Comparison of ENCODE assay signal across 12 mouse cellular contexts in the genomic region with DNA sequence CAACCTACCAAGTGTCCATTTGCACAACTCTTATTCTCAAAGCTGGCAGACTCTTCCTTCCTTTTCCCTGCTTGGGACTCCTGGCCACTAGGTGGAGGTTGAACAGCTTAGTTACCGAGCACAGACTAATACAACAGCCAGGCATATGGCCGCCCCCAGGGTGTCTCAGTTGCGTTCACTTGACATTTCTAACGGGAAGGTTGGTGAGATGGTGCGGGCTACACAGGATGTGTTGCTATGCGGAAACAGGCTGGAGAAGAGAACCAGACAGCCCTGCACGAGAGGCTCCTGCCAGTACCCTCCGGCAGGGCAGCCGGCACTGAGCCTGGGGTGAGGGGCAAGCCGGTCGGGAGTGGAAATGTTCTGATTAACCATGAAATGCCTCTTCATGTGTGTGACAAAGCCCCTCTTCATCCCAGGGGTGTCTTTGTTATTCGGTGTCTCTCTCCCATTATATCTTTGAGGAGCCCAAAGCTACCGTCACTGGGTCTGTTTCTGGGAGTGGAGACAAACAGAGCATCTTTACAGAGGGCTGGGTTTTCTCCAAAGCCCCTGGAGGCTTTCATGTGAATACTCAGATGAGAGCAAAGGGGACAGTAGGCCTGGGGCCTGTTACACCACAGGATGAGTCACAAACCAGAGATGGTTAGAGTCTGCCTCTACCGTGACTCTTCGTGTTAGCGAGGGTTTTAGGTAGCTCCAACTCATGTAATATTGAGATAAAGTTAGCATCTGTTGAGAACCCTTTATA. TPM values are rescaled to one million over a fixed set of nuclear protein-coding genes. Genes with fewer than 3 reads are reported as not detected.
DNase-seq lines count a peak whose midpoint lies in the region; ATAC-seq and TF ChIP-seq lines count a peak whose summit lies in the region.
"Had no signal": no experiment of that assay in that cellular context is flagged by ENCODE, and none has a peak within 500 bp of the region (broad histone marks: within the 10 kb centered on the region; RNA-seq: fewer than 3 reads in every experiment).

No protein-coding gene starts in this region.

- H3K4me1 ChIP-seq in forebrain, embryonic 11.5 days (replicated peaks; ENCODE audit: control insufficient read depth, insufficient read depth, low read length) = no peaks in the 10 kb centered on the region
- H3K4me1 ChIP-seq in forebrain, embryonic 10.5 days = no peaks in the 10 kb centered on the region
- no peaks in the 10 kb centered on the region; the same call in 1 of the 2 replicates for H3K4me1 ChIP-seq in embryonic facial prominence, embryonic 10.5 days
- no peaks in the 10 kb centered on the region for H3K4me1 ChIP-seq in midbrain, embryonic 12.5 days
- no peaks in the 10 kb centered on the region for H3K4me1 ChIP-seq in liver, postnatal 0 days (ENCODE audit: insufficient read depth)
- H3K4me1 ChIP-seq: limb, embryonic 12.5 days; stomach, embryonic 15.5 days had no signal

- no peak overlapping the region for H3K27ac ChIP-seq in forebrain, embryonic 11.5 days (ENCODE audit: low read depth, low read length)
- no peak overlapping the region for H3K27ac ChIP-seq in forebrain, embryonic 10.5 days
- H3K27ac ChIP-seq in embryonic facial prominence, embryonic 10.5 days (replicated peaks) = 0 out of 2 replicates have a peak overlapping the region, but pooled peaks have one; percentile 6
- H3K27ac ChIP-seq in midbrain, embryonic 12.5 days (replicated peaks) = peak overlapping the region; percentile 46; the same call in 1 of the 2 replicates
- H3K27ac ChIP-seq in liver, postnatal 0 days (ENCODE audit: low read depth) = no peak overlapping the region
- H3K27ac ChIP-seq: limb, embryonic 12.5 days; macrophage; stomach, embryonic 15.5 days had no signal

- H3K27me3 ChIP-seq in forebrain, embryonic 11.5 days (ENCODE audit: control insufficient read depth, insufficient read depth, low read length) = no peaks in the 10 kb centered on the region
- no peaks in the 10 kb centered on the region for H3K27me3 ChIP-seq in forebrain, embryonic 10.5 days (ENCODE audit: poor library complexity, severe bottlenecking)
- no peaks in the 10 kb centered on the region for H3K27me3 ChIP-seq in embryonic facial prominence, embryonic 10.5 days (replicated peaks; ENCODE audit: low read depth, poor library complexity, severe bottlenecking)
- H3K27me3 ChIP-seq in midbrain, embryonic 12.5 days = no peaks in the 10 kb centered on the region
- no peaks in the 10 kb centered on the region for H3K27me3 ChIP-seq in liver, postnatal 0 days (ENCODE audit: insufficient read depth, low read length)
- H3K27me3 ChIP-seq: limb, embryonic 12.5 days; stomach, embryonic 15.5 days had no signal

- 87% methylated on average over 16 of the region's 16 CpGs for WGBS in forebrain, embryonic 11.5 days
- WGBS in forebrain, embryonic 10.5 days = 78% methylated on average over 16 of the region's 16 CpGs
- WGBS in embryonic facial prominence, embryonic 10.5 days = 61% methylated on average over 16 of the region's 16 CpGs
- 73% methylated on average over 16 of the region's 16 CpGs for WGBS in midbrain, embryonic 12.5 days
- 97% methylated on average over 16 of the region's 16 CpGs for WGBS in liver, postnatal 0 days (ENCODE audit: insufficient replicate concordance)

- ATAC-seq in forebrain, embryonic 11.5 days (replicated peaks; ENCODE audit: low FRiP score) = no peak
- peak; percentile 78 for ATAC-seq in midbrain, embryonic 12.5 days (ENCODE audit: low FRiP score, low read depth)
- no peak for ATAC-seq in liver, postnatal 0 days

- no peak overlapping the region for H3K9ac ChIP-seq in forebrain, embryonic 11.5 days (ENCODE audit: low read length)
- H3K9ac ChIP-seq in midbrain, embryonic 12.5 days (replicated peaks) = no peak overlapping the region
- no peak overlapping the region for H3K9ac ChIP-seq in liver, postnatal 0 days (replicated peaks)
- H3K9ac ChIP-seq: limb, embryonic 12.5 days; stomach, embryonic 15.5 days had no signal

- DNase-seq in forebrain, embryonic 11.5 days (ENCODE audit: low spot score) = peak; percentile 51
- no peak for DNase-seq in forebrain, embryonic 10.5 days (ENCODE audit: extremely low spot score, low spot score)
- DNase-seq in ZHBTc4 (ENCODE audit: low read depth, low spot score) = peak; percentile 53
- peak; percentile 34 for DNase-seq in embryonic facial prominence, embryonic 10.5 days (ENCODE audit: low spot score)
- DNase-seq in lung, postnatal 36 days = no peak
- DNase-seq in liver, postnatal 0 days = no peak
- DNase-seq in frontal cortex, postnatal 36 days (ENCODE audit: low spot score in 2 of 2) = no peak
- DNase-seq: kidney, adult 11 months had no signal

- no peak for TF ChIP-seq EP300 in liver, postnatal 0 days (IDR thresholded peaks at IDR 0.05; ENCODE audit: low read depth)

- no peak overlapping the region for H3K4me3 ChIP-seq in forebrain, embryonic 11.5 days (ENCODE audit: low read depth, low read length)
- H3K4me3 ChIP-seq in forebrain, embryonic 10.5 days = no peak overlapping the region
- no peak overlapping the region for H3K4me3 ChIP-seq in embryonic facial prominence, embryonic 10.5 days
- H3K4me3 ChIP-seq in midbrain, embryonic 12.5 days = no peak overlapping the region
- no peak overlapping the region for H3K4me3 ChIP-seq in liver, postnatal 0 days (ENCODE audit: low read depth, low read length)
- H3K4me3 ChIP-seq: limb, embryonic 12.5 days; stomach, embryonic 15.5 days had no signal

- H3K36me3 ChIP-seq in forebrain, embryonic 11.5 days (ENCODE audit: control insufficient read depth, insufficient read depth, low read length) = peaks cover 14% of the 10 kb centered on the region
- peaks cover 99% of the 10 kb centered on the region for H3K36me3 ChIP-seq in forebrain, embryonic 10.5 days (replicated peaks)
- peaks cover 96% of the 10 kb centered on the region for H3K36me3 ChIP-seq in embryonic facial prominence, embryonic 10.5 days (replicated peaks)
- peaks cover 70% of the 10 kb centered on the region for H3K36me3 ChIP-seq in midbrain, embryonic 12.5 days
- H3K36me3 ChIP-seq in liver, postnatal 0 days (replicated peaks; ENCODE audit: insufficient read depth, low read length) = peaks cover 52% of the 10 kb centered on the region

- no peak for TF ChIP-seq CTCF in liver, postnatal 0 days (IDR thresholded peaks at IDR 0.05; ENCODE audit: low read depth)

- H3K4me2 ChIP-seq in forebrain, embryonic 11.5 days (ENCODE audit: low read depth, low read length, severe bottlenecking) = no peak overlapping the region
- 0 out of 2 replicates have a peak overlapping the region, but pooled peaks have one; percentile 3 for H3K4me2 ChIP-seq in midbrain, embryonic 12.5 days (replicated peaks)
- no peak overlapping the region for H3K4me2 ChIP-seq in liver, postnatal 0 days (ENCODE audit: low read depth, low read length)
- H3K4me2 ChIP-seq: limb, embryonic 12.5 days; stomach, embryonic 15.5 days had no signal

- H3K9me3 ChIP-seq in forebrain, embryonic 11.5 days (ENCODE audit: control insufficient read depth, low read length) = no peaks in the 10 kb centered on the region
- peaks cover 8% of the 10 kb centered on the region for H3K9me3 ChIP-seq in forebrain, embryonic 10.5 days
- 0 out of 2 replicates have a peak, but pooled peaks cover 6% of the 10 kb centered on the region for H3K9me3 ChIP-seq in embryonic facial prominence, embryonic 10.5 days
- no peaks in the 10 kb centered on the region; the same call in 1 of the 2 replicates for H3K9me3 ChIP-seq in midbrain, embryonic 12.5 days
- no peaks in the 10 kb centered on the region for H3K9me3 ChIP-seq in liver, postnatal 0 days (ENCODE audit: low read length)
- H3K9me3 ChIP-seq: limb, embryonic 12.5 days; stomach, embryonic 15.5 days had no signal

RNA-seq across cellular contexts. Expression of gene E2f7, which starts 17.1 kb away (rescaled TPM):
- 46.5 and 46.9 TPM in 2 replicates for polyA plus RNA-seq in forebrain, embryonic 11.5 days (2014; fragmentation: Nextera tagmentation; extraction: Ambion mirVana)
- polyA plus RNA-seq in forebrain, embryonic 10.5 days (2016; fragmentation: Nextera tagmentation; extraction: Ambion mirVana) = 43.8 and 45.2 TPM in 2 replicates
- polyA plus RNA-seq in embryonic facial prominence, embryonic 10.5 days (2016; fragmentation: Nextera tagmentation; extraction: Ambion mirVana) = 41.9 and 42.4 TPM in 2 replicates
- 34.8 and 35.4 TPM in 2 replicates for polyA plus RNA-seq in midbrain, embryonic 12.5 days (2016; fragmentation: Nextera tagmentation; extraction: Ambion mirVana)
- polyA plus RNA-seq in liver, postnatal 0 days (2015; fragmentation: Nextera tagmentation; extraction: Ambion mirVana) = 5.0 and 7.1 TPM in 2 replicates

Comparison
In these comparisons a context has a peak if more than half of its experiments do, and no peak if none do; other contexts are left out.
1. DNase-seq: peak in forebrain, embryonic 11.5 days (single experiment), ZHBTc4 (single experiment) and embryonic facial prominence, embryonic 10.5 days (single experiment); none in forebrain, embryonic 10.5 days (single experiment), lung, postnatal 36 days (single experiment), liver, postnatal 0 days (single experiment) and frontal cortex, postnatal 36 days (0 of 2).
2. H3K27ac ChIP-seq: peak in embryonic facial prominence, embryonic 10.5 days (single experiment) and midbrain, embryonic 12.5 days (single experiment); none in forebrain, embryonic 11.5 days (single experiment), forebrain, embryonic 10.5 days (single experiment) and liver, postnatal 0 days (single experiment).